Mouse (Mus musculus) kidney, adult 2 months (tissue): ENCODE results near the gene Lrrc2.

Experiments
- CTCF ChIP-seq: fragments of 200-500 bp; conservative IDR thresholded peaks from 2 replicates; pipeline ENCODE4 v1.5.1; 2011; ENCODE audit warnings: low read depth, mild to moderate bottlenecking, control low read depth, low read length, moderate library complexity, mixed read lengths; ENCODE audit not compliant: insufficient read depth, insufficient read length
- POLR2A ChIP-seq: fragments of 200-500 bp; IDR thresholded peaks from one replicate; pipeline ENCODE4 v1.6.1; 2011; ENCODE audit warnings: low read depth, low read length, control low read depth

DNA sequence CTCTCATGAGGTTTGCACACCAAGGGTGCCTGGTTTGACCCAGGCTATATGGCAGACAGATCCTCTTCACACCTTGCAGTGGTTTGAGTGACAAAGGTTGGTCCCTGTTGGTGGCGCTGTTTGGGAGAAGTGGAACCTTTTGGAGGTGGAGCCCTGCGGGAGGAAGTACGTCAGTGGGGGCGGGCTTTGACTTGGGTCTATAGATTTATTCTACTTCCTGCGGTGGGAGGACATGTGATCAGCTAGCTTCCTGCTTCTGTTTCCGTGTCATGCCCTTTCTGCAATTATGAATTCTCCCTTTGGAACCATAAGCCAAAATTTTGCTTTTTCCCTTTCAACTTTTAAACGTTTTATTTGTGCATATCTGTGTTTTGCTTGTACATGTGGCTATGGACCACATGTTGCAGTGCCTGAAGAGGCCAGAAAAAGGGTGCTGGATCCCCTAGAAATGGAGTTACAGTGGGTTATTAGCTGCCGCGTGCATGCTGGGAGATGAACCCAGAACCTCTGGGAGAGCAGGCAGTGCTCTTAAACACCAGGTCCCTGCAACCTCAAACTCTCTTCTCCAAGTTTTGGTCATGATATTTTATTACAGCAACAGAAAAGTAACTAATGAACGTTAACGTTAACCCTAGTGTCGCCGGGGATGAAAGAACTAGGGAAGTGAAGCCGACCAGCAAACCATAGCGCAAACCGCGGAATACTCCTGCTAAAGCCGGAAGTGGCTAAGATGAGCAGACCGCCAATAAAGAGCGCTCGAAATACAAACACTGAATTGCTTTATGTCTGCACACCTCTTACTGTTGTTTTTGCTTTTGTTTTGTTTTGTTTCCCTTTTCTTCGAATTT, 13.9 kb downstream of the Lrrc2 start:
- TF ChIP-seq CTCF (no peak), POLR2A (no peak)
